Mouse (Mus musculus) ES-Bruce4 (cell line): ENCODE results near the gene Setd1b.

ENCODE experiments used
- CTCF ChIP-seq: IDR thresholded peaks from one replicate; pipeline ENCODE4 v1.8.1; 2011; ENCODE audit warnings: low read depth, low read length
- POLR2A ChIP-seq: IDR thresholded peaks from one replicate; pipeline ENCODE4 v1.8.1; 2011; ENCODE audit warnings: low read length; ENCODE audit not compliant: insufficient read depth

GRCm38 (mm10) chr5:123167591-123167990, 25.6 kb downstream of the Setd1b start:
- TF ChIP-seq CTCF (no peak), POLR2A (no peak)
